Mouse (Mus musculus): ENCODE results near the gene Prim1. TPM values are rescaled to one million over a fixed set of nuclear protein-coding genes. Genes with fewer than 3 reads are reported as not detected.
"Not testable (repeated sequence)": the region's sequence is repeated elsewhere in the genome, so short reads cannot be mapped to it uniquely, and the experiment has no call there.

The Prim1 gene
- total RNA-seq, 2 experiments from 2014 or later: 0.71 to 1.1 TPM

DNA sequence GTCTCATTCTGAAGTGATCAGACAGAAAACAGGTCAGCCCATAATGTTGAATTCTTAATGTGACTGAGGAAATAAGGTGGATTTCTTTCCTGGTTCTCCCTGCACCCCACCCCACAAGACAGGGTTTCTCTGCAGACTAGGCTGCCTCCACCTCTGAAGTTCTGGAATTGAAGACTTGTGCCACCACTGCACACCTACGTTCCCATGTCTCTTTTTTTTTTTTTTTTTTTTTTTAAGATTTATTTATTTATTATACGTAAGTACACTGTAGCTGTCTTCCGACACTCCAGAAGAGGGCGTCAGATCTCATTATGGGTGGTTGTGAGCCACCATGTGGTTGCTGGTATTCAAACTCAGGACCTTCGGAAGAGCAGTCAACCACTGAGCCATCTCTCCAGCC is 51.1 kb downstream of the Prim1 start:
- intact Hi-C loops (cut with DNase I): no loop called here
- DNase-seq: no peak

DNA sequence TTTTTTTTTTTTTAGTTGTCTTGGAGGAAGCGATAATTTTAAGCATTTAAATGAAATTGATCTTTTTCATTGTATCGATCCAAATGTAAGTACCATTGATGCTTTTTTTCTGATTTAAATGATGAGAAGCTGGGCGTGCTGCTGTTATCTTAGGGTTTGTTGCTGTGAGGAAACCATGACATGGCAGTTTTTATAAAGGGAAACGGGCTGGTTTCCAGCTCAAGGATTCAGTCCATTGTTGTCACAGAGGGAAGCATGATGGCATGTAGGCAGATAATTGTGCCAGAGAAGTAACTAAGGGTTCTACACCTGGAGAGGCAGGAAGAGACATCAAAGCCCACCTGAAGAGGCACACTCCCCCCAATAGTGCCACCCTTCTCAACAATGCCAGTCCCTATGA is 54.2 kb downstream of the Prim1 start:
- DNase-seq: no peak
- intact Hi-C loops (cut with DNase I): no loop called here

DNA sequence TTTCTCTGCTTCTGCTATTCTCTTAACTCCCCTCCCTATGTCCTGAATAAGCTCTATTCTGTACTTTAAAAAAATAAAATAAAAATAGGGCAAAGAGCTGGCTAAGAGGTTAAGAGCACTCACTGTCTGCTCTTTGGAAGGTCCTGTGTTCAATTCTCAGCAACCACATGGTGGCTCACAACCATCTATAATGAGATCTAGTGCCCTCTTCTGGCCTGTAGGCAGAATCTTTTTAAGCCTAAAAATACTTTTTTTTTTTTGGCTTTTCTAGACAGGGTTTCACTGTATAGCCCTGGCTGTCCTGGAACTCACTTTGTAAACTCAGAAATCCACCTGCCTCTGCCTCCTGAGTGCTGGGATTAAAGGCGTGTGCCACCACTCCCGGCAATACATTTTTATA is 55.5 kb downstream of the Prim1 start:
- DNase-seq; intact Hi-C loops (cut with DNase I): not testable (repeated sequence)

DNA sequence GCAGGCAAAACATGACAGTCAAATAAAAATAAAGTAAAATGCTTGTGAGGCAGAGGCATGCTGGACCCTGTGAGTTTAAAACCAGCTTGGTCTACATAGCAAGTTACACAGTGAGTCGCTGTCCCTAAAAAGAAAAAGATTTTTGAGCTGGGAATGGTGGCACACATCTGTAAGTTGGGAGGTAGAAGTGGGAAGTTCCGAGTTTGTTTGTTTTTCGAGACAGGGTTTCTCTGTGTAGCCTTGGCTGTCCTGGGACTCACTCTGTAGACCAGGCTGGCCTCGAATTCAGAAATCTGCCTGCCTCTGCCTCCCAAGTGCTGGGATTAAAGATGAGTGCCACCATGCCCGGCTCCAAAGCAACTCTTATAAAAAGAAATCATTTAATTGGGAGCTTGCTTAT is 63.3 kb downstream of the Prim1 start:
- intact Hi-C loops (cut with DNase I); DNase-seq: not testable (repeated sequence)

Other genes with a start within 250 kb of the Prim1 start
- under 1 TPM; 0.47 to 0.69 TPM for gene Rdh9, start 238.8 kb upstream of the Prim1 start, total RNA-seq (2021)
- gene Rdh16, start 214.0 kb upstream of the Prim1 start, total RNA-seq (2021): not detected
- not detected for gene Rdh19, start 165.2 kb upstream of the Prim1 start, total RNA-seq (2021)
- not detected for gene Rdh16f2, start 148.7 kb upstream of the Prim1 start, total RNA-seq (2021)
- not detected for gene Rdh7, start 126.4 kb upstream of the Prim1 start, total RNA-seq (2021)
- not detected for gene Sdr9c7, start 116.7 kb upstream of the Prim1 start, total RNA-seq (2021)
- gene Hsd17b6, start 7.6 kb upstream of the Prim1 start, total RNA-seq (2021): not detected
- 100 to 1,000 TPM; 318 to 407 TPM for gene Naca, start 20.4 kb downstream of the Prim1 start, total RNA-seq (2021)
- 10 to 100 TPM; 56.6 to 60.7 TPM for gene Ptges3, start 43.8 kb downstream of the Prim1 start, total RNA-seq (2021)
- 1,000 to 10,000 TPM; 3,740 to 3,926 TPM for gene Atp5b, start 68.1 kb downstream of the Prim1 start, total RNA-seq (2021)
- 10 to 100 TPM; 11.9 to 14.2 TPM for gene Baz2a, start 76.4 kb downstream of the Prim1 start, total RNA-seq (2021)
- gene Rbms2, start 165.1 kb downstream of the Prim1 start, total RNA-seq (2021): 10 to 100 TPM; 53.4 to 58.1 TPM
- under 1 TPM; 0.35 to 0.59 TPM for gene Gls2, start 179.3 kb downstream of the Prim1 start, total RNA-seq (2021)
- 10 to 100 TPM; 31.8 to 32.3 TPM for gene Spryd4, start 196.6 kb downstream of the Prim1 start, total RNA-seq (2021)
- gene Mip, start 210.7 kb downstream of the Prim1 start, total RNA-seq (2021): not detected
- gene Timeless, start 216.9 kb downstream of the Prim1 start, total RNA-seq (2021): 1 to 10 TPM; 1.7 to 2.2 TPM
- gene Apon, start 238.9 kb downstream of the Prim1 start, total RNA-seq (2021): not detected